Mouse (Mus musculus): Measurements from ENCODE around the gene Slc10a3.
"Not testable (repeated sequence)": the region's sequence is repeated elsewhere in the genome, so short reads cannot be mapped to it uniquely, and the experiment has no call there.

Slc10a3 gene

GRCm38 (mm10) chrX:74372888-74373549 lies at the start of gene Slc10a3, which contains the start of gene Ubl4a:
TSS of gene Slc10a3 (minus strand) at chrX:74373349.
TSS of gene Ubl4a (minus strand) at chrX:74373218.
- DNase-seq (ENCODE audit: low read depth): peak; percentile 60

DNA sequence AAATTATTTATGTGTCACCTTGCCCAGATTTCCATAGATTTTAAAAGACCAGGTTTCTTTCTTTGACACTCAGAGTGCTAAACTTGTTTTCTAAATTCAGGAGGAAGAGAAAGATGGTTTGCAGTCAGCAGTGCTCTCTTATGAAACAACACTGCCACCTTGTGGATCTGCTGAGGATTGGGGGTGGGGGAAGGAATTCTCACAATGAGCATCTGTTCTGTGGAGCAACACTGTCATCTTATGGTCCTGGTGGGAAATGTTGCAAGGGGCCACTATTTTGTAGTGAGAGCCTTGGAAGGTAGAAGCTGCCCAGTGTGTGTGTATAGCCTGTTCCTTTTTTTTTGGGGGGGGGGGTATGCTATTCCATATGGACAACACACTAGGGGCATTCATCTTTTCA lies 40.2 kb upstream of the Slc10a3 start:
- DNase-seq (ENCODE audit: low read depth): peak; percentile 51

- DNase-seq (ENCODE audit: low read depth): no peak
Measured at GRCm38 (mm10) chrX:74408340-74408739, 35.2 kb upstream of the Slc10a3 start.

DNA sequence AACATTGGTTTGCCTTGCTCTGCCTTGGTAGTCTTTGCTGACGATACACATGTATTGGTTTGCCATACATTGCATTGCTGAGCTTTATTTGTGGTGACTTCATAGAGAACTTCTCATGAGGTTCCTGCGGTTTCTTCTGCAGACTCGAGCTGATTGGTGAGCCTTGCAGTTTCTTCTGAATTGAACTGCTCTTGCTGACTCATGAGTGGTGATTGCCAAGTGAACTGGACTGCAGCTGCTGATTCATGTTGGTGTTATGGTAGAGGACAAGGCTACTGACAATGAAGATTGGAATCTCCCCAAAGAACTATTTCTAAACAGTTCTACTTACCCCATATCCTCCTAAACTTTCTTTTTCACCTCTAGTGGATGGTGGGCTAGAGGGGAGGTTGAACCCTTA lies 27.0 kb upstream of the Slc10a3 start:
- no peak for DNase-seq (ENCODE audit: low read depth)

- peak; percentile 66 for DNase-seq (ENCODE audit: low read depth)
Measured at GRCm38 (mm10) chrX:74392535-74393443, 19.6 kb upstream of the Slc10a3 start, which contains the start of the genes Fam3a and Ikbkg. TSS of gene Fam3a (minus strand) at chrX:74393272. TSS of gene Ikbkg (plus strand) at chrX:74393290.

DNA sequence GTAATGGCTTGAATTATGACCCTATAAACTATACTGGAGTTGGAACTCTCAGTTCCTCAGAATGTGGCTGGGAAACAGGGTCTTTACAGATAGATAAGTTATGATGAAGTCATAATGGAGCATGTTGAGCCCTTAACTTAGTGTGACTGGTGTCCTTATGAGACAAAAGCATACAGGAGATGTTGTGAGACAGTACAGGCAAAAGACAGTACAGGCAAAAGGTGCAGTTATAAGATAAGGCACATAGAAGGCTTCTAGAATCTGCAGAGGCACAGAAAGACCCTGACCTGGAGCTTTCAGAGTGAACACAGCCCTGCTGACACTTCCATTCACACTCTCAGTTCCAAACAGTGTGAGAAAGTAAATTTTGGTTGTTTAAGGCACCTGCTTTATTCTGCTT lies 15.0 kb upstream of the Slc10a3 start:
- no peak for DNase-seq (ENCODE audit: low read depth)

GRCm38 (mm10) chrX:74384451-74384850 lies 11.3 kb upstream of the Slc10a3 start:
- DNase-seq (ENCODE audit: low read depth): no peak

DNA sequence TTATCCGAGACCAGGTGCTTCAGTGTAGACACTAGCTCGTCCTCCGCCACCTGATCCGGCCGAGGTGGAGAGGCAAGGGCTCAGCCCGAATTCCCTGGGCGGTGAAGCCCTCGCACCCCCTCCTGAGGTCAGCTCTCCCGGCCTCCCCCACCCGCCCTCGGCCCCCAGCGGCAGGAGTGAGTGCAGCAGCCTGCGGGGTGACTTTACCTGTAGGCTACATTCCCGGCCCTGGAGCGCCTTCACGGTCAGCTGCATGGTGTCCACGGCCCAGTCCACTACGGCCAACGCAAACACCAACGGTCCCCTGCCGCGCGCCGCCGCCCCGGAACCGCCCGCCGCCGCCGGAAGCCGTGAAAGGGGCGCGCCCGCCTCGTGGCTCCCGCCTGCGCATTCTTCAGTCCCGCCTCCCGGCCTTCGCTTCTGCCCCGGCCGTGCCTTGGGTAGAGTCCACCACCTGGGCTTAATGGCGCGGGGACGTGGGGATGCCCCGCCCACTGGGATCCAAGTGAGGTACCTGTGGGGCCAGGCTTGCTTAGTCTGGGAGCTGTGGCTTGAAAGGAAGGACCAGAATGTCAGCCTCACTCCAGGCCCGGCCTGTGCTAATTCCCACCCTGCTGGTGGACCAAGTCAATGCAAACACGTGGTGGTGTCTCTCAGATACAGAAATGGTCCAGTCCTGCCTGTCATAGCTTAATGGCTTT lies 4.8 kb downstream of the Slc10a3 start:
- peak; percentile 24 for DNase-seq (ENCODE audit: low read depth)

- DNase-seq (ENCODE audit: low read depth): no peak
Measured at GRCm38 (mm10) chrX:74367512-74367911, 5.6 kb downstream of the Slc10a3 start.

GRCm38 (mm10) chrX:74359171-74359570 lies 14.0 kb downstream of the Slc10a3 start:
- no peak for DNase-seq (ENCODE audit: low read depth)

GRCm38 (mm10) chrX:74357069-74357468 lies 16.1 kb downstream of the Slc10a3 start:
- not testable (repeated sequence) for DNase-seq (ENCODE audit: low read depth)

GRCm38 (mm10) chrX:74353467-74353770 lies 19.7 kb downstream of the Slc10a3 start, which contains the start of gene Lage3:
TSS of gene Lage3 (minus strand) at chrX:74353618.
- peak; percentile 44 for DNase-seq (ENCODE audit: low read depth)

GRCm38 (mm10) chrX:74352645-74353466 lies 20.3 kb downstream of the Slc10a3 start:
- no peak for DNase-seq (ENCODE audit: low read depth)

DNA sequence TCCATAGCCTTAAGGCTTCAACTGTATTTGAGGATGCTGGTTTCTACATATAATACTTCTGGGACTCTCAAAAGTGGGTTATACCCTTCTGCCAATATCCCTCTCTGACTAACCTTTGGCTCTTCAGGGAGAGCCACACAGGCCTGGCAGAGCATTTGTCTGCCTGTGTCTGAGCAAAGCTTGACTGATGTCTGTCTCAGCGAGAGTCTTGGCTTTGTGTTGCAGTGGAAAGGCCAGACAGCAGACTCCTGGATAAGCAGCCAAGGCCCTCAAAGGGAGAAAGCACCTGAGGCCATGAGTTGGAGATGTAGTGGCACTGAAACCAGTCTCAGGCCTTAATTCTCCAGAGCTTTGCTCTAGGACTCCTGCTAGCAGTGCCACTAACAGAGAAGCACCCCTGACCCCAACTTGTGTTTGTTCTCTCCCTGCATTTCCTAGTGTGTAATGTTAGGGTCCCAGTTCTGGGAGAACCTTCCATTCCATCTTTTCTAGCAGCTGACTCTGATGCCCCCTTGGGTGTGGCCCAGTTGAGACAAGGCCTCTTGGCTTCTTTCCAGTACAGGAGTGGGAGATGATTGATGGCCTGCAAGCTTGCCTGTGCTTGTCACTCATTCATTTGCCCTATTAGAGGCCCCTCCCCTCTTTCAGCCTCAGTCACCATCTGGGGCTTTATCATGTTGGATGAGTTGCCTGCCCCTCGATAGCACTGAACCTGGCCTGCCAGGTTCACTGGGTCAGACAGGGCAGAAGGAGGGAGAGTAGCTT lies 42.8 kb downstream of the Slc10a3 start:
- DNase-seq (ENCODE audit: low read depth): no peak

- no peak for DNase-seq (ENCODE audit: low read depth)
Measured at GRCm38 (mm10) chrX:74329215-74329671, 43.9 kb downstream of the Slc10a3 start.

- DNase-seq (ENCODE audit: low read depth): peak; percentile 50
Measured at GRCm38 (mm10) chrX:74328725-74329161, 44.4 kb downstream of the Slc10a3 start, which contains the start of gene Plxna3. TSS of gene Plxna3 (plus strand) at chrX:74329066.
